Mouse (Mus musculus): Measurements from ENCODE around the gene Hoxb8. TPM values are rescaled to one million over a fixed set of nuclear protein-coding genes. Genes with fewer than 3 reads are reported as not detected.

Gene Hoxb8
- polyA plus RNA-seq, 1 experiment from 2014 or later: 0.37 TPM

DNA sequence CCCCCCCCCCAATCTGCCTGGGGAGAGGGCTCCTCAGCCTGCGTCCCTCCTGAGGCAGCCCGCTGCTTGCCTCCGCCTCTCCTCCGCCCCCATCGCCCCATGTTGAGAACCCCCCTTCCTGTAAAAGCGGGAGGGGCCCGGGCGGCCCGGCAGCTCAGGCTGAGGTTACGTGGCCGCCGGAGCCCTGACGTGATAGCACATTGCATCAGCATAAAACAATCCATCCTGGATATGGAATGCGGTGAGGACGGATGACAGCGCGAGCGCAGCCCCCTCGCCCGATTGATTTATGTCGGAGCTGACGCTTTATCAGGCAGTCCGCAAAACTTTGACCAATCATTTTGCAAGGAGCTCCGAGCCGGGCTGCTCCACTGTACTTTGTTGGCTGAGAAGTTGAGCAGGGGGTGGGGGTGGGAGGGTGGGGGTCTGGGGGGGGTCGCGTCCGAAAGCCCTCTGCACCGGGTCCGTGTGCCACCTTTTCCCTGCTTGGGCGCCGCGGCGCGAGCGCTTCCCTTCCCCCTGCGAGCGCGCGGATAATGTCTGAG is 10.6 kb upstream of the Hoxb8 start, which contains the start of gene Hoxb9:
TSS of gene Hoxb9 (plus strand) at position 462 of the 545 bp plus-strand sequence.
- peak within 1 kb of the TSS; percentile 36 for H3K4me3 ChIP-seq
- H3K27ac ChIP-seq: no peak within 1 kb of the TSS
- no peaks in the 10 kb centered on the region for H3K9me3 ChIP-seq
- ATAC-seq (ENCODE audit: insufficient number of reproducible peaks, low FRiP score, low TSS enrichment, low read depth): no peak
- no peak within 1 kb of the TSS for H3K9ac ChIP-seq
- WGBS: under 1% methylated on average over 40 of the region's 40 CpGs
- no peaks in the 10 kb centered on the region for H3K36me3 ChIP-seq
- peak within 1 kb of the TSS; percentile 45 for H3K4me2 ChIP-seq
- H3K27me3 ChIP-seq: peaks cover 98% of the 10 kb centered on the region
- peaks cover 26% of the 10 kb centered on the region for H3K4me1 ChIP-seq

GRCm38 (mm10) chr11:96271541-96272011 is 10.1 kb upstream of the Hoxb8 start:
- Histone ChIP-seq H3K4me2 (peak overlapping the region; percentile 45), H3K4me1 (peaks cover 26% of the 10 kb centered on the region), H3K27ac (no peak overlapping the region), H3K9ac (no peak overlapping the region), H3K9me3 (no peaks in the 10 kb centered on the region), H3K4me3 (peak overlapping the region; percentile 36), H3K27me3 (peaks cover 98% of the 10 kb centered on the region), H3K36me3 (no peaks in the 10 kb centered on the region)
- WGBS: under 1% methylated on average over 52 of the region's 52 CpGs
- no peak for ATAC-seq (ENCODE audit: insufficient number of reproducible peaks, low FRiP score, low TSS enrichment, low read depth)

DNA sequence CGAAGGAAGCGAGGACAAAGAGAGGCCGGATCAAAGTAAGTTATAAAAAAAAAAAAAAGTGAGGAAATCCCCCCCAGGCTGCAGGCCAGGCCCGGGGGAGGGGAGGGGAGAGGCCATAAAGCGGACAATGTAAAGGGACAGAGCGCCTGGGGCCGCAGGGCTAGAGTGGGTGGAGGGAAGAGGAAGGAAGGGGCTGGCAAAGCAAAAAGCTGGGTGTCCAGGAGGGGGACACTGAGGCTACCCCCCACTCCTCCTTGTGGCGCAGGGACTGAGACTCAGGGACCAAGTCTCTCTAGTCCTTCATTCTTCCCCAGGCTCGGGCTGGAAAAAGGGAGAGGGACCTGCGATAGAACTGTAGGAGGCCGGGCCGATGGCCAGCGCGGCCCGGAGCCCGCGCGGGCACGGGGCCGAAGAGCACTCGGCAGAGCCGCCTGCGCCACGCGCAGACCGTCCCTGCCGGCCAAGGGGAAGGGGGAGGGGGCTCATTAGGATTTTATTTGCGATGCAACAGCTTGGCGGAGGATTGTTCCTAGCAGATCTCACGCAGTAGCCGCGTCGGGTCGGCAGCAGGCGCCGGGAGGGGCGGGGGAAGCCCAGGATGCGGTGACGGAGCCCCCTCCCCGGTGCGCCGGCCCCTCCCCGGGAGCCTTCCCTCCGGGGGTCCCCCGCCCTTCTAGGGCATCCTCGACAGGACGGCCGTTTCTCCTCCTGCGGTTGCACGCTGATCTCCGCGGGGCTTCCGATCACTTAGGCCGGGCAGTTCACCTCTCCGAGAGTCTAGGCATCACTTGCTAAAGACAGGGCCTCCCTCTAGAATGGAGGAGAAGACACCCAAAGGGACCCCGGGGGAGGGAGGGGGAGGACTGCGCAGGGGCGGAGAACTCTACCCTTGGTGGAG is 9.4 kb upstream of the Hoxb8 start:
- Histone ChIP-seq H3K9me3 (no peaks in the 10 kb centered on the region), H3K27me3 (peaks cover 98% of the 10 kb centered on the region), H3K4me2 (peak overlapping the region; percentile 45), H3K9ac (no peak overlapping the region), H3K4me1 (peaks cover 26% of the 10 kb centered on the region), H3K36me3 (no peaks in the 10 kb centered on the region), H3K27ac (no peak overlapping the region), H3K4me3 (peak overlapping the region; percentile 36)
- under 1% methylated on average over 55 of the region's 58 CpGs for WGBS
- ATAC-seq (ENCODE audit: insufficient number of reproducible peaks, low FRiP score, low TSS enrichment, low read depth): no peak

- WGBS: 21% methylated on average over 10 of the region's 10 CpGs
- H3K9ac ChIP-seq: no peak overlapping the region
- peaks cover 24% of the 10 kb centered on the region for H3K4me1 ChIP-seq
- H3K9me3 ChIP-seq: no peaks in the 10 kb centered on the region
- H3K27me3 ChIP-seq: peaks cover 100% of the 10 kb centered on the region
- H3K27ac ChIP-seq: no peak overlapping the region
- H3K36me3 ChIP-seq: no peaks in the 10 kb centered on the region
- ATAC-seq (ENCODE audit: insufficient number of reproducible peaks, low FRiP score, low TSS enrichment, low read depth): no peak
- H3K4me2 ChIP-seq: no peak overlapping the region
- H3K4me3 ChIP-seq: no peak overlapping the region
Measured at GRCm38 (mm10) chr11:96274428-96274827, 7.3 kb upstream of the Hoxb8 start.

GRCm38 (mm10) chr11:96275896-96276295 is 5.8 kb upstream of the Hoxb8 start:
- Histone ChIP-seq H3K4me2 (no peak overlapping the region), H3K9me3 (no peaks in the 10 kb centered on the region), H3K27me3 (peaks cover 99% of the 10 kb centered on the region), H3K4me1 (peaks cover 17% of the 10 kb centered on the region), H3K27ac (no peak overlapping the region), H3K9ac (no peak overlapping the region), H3K4me3 (no peak overlapping the region), H3K36me3 (no peaks in the 10 kb centered on the region)
- no peak for ATAC-seq (ENCODE audit: insufficient number of reproducible peaks, low FRiP score, low TSS enrichment, low read depth)
- WGBS: 16% methylated on average over 4 of the region's 4 CpGs

- Histone ChIP-seq H3K27me3 (peaks cover 99% of the 10 kb centered on the region), H3K27ac (no peak overlapping the region), H3K9ac (no peak overlapping the region), H3K4me2 (0 out of 2 replicates have a peak overlapping the region, but pooled peaks have one; percentile 6), H3K4me1 (peaks cover 2% of the 10 kb centered on the region), H3K9me3 (no peaks in the 10 kb centered on the region), H3K4me3 (no peak overlapping the region), H3K36me3 (no peaks in the 10 kb centered on the region)
- 2% methylated on average over 35 of the region's 35 CpGs for WGBS
- ATAC-seq (ENCODE audit: insufficient number of reproducible peaks, low FRiP score, low TSS enrichment, low read depth): no peak
Measured at GRCm38 (mm10) chr11:96277151-96278044, 4.3 kb upstream of the Hoxb8 start.

GRCm38 (mm10) chr11:96278324-96278723 is 3.4 kb upstream of the Hoxb8 start:
- no peak overlapping the region for H3K9ac ChIP-seq
- no peak for ATAC-seq (ENCODE audit: insufficient number of reproducible peaks, low FRiP score, low TSS enrichment, low read depth)
- H3K4me3 ChIP-seq: no peak overlapping the region
- no peaks in the 10 kb centered on the region for H3K36me3 ChIP-seq
- no peaks in the 10 kb centered on the region for H3K9me3 ChIP-seq
- no peak overlapping the region for H3K27ac ChIP-seq
- peaks cover 99% of the 10 kb centered on the region for H3K27me3 ChIP-seq
- H3K4me2 ChIP-seq: no peak overlapping the region
- peaks cover 5% of the 10 kb centered on the region for H3K4me1 ChIP-seq
- WGBS: 9% methylated on average over 14 of the region's 14 CpGs

GRCm38 (mm10) chr11:96278773-96279172 is 2.9 kb upstream of the Hoxb8 start:
- no peak overlapping the region for H3K4me3 ChIP-seq
- no peaks in the 10 kb centered on the region for H3K36me3 ChIP-seq
- H3K9ac ChIP-seq: no peak overlapping the region
- H3K27me3 ChIP-seq: peaks cover 99% of the 10 kb centered on the region
- H3K9me3 ChIP-seq: no peaks in the 10 kb centered on the region
- WGBS: under 1% methylated on average over 9 of the region's 9 CpGs
- no peak overlapping the region for H3K4me2 ChIP-seq
- ATAC-seq (ENCODE audit: insufficient number of reproducible peaks, low FRiP score, low TSS enrichment, low read depth): no peak
- H3K27ac ChIP-seq: no peak overlapping the region
- H3K4me1 ChIP-seq: peaks cover 5% of the 10 kb centered on the region

DNA sequence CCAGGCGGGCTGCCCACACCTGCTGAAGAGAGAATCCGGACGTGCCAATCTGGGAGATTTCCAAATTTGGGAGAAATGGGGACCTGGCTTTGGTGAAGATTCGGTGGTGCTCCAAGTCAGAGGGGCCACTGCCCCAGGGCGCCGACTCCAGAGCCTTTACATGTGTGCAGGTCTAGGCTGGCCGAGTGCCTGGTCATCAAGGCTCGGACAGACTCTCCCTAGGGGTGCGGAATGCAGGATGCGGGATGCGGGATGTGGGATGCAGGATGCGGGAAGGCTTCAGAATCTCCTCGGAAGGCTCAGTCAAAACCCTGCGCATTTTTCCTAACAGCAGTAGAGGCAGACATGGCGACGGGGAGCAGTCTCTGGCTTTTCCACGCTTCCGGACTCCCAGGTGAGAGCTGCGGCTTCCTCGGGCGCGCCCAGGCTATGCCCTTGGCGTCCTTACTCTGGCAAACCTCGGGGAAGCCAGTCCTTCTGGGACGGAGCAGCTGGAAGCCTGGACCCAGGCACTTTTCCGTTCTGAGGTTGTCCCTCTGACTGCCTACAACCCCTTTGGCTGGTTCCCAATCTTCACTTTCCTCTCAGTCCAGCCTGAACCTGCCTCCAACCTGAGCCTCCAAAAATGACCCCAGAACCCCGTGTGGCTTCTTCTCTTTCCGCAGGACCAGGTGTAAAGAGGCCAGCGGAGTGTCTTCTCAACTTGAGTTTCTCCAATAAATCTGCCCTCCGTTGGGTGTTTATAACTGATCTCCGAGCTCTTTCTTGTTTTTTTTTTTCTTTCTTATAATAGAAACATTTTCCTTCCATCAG is 2.1 kb upstream of the Hoxb8 start:
- Histone ChIP-seq H3K27me3 (peaks cover 99% of the 10 kb centered on the region), H3K9ac (no peak overlapping the region), H3K36me3 (no peaks in the 10 kb centered on the region), H3K27ac (no peak overlapping the region), H3K4me1 (peaks cover 13% of the 10 kb centered on the region), H3K4me3 (no peak overlapping the region), H3K4me2 (0 out of 2 replicates have a peak overlapping the region, but pooled peaks have one; percentile 3), H3K9me3 (no peaks in the 10 kb centered on the region)
- 3% methylated on average over 31 of the region's 31 CpGs for WGBS
- no peak for ATAC-seq (ENCODE audit: insufficient number of reproducible peaks, low FRiP score, low TSS enrichment, low read depth)

DNA sequence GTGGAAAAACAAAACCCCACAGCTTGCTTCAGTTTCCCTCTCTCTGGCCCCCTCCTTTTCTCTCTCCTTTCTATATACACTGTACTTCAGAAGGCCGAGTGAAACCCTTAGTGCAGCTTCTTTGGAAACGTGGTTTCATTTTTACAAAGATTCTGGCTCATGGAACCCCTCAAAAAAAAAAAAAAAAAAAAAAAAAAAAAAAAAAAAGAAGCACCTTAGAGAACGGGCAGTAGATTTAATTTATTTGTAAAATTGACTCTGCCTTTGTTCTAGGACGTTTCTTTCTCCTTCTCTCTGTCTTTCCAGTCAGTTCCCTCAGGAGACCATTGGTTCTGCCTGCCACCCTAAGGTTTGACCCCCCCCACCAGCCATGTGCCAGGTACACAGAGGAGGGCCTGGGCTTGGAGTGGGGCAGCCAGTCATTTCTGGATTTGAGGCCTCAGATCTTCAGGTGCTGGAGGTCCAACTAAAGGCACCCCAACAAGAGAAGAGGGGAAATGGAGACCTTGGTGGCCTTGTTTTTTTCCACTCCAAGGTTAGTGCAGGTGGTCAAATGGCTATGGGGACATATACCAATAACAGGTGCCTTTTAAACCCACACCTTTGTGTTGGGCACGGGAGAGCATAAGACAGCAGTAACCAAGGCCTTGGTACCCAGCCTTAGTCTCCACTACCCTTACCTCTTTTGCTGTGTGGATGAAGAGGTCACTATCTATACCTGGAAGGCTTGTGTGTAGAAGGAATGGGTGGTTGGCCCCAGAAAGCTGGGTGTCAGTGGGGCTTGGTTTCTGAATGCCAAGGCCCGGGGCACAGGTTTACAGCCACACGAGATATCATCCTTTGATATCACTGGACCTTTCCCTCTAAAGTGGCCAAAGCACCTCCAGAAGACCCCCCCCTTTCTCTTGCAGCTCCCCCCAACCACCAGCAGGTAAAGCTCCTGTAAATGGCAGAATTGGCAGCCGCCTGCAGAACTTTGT is 1.0 kb upstream of the Hoxb8 start:
- no peak overlapping the region for H3K4me3 ChIP-seq
- no peaks in the 10 kb centered on the region for H3K36me3 ChIP-seq
- H3K4me2 ChIP-seq: no peak overlapping the region
- no peak overlapping the region for H3K9ac ChIP-seq
- no peaks in the 10 kb centered on the region for H3K9me3 ChIP-seq
- no peak for ATAC-seq (ENCODE audit: insufficient number of reproducible peaks, low FRiP score, low TSS enrichment, low read depth)
- no peak overlapping the region for H3K27ac ChIP-seq
- peaks cover 17% of the 10 kb centered on the region for H3K4me1 ChIP-seq
- H3K27me3 ChIP-seq: peaks cover 98% of the 10 kb centered on the region
- 9% methylated on average over 8 of the region's 8 CpGs for WGBS

Measured in limb, embryonic 15.5 days (tissue).